In the genomic region with DNA sequence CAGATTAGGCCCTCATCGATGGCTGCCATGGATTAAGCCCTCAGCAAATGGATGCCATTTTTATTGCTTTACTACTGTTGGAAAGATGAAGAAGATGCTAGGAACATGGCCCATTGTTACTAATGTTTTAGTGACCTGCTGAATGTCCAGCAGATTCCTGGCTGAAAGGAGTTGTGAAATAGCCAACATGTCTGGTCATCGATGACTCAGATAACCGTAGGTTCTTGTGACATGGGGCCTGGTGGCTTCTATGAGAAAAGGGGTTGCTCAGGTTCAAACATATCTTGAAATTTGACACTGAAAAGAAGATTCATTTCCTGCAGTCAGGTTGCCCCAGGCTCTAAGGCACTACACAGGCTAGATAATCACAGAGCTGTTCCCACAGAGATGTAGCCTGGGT, we compare ENCODE assay signal across 24 mouse cellular contexts. TPM values are rescaled to one million over a fixed set of nuclear protein-coding genes. Genes with fewer than 3 reads are reported as not detected.
A peak's percentile ranks its signal among the peaks of the same experiment; 100 is the strongest.
DNase-seq lines count a peak whose midpoint lies in the region; ATAC-seq and TF ChIP-seq lines count a peak whose summit lies in the region.
"Had no signal": no experiment of that assay in that cellular context is flagged by ENCODE, and none has a peak within 500 bp of the region (broad histone marks: within the 10 kb centered on the region; RNA-seq: fewer than 3 reads in every experiment).

No protein-coding gene starts in this region.

- peak; percentile 35 for DNase-seq in intestine, embryonic 14.5 days (ENCODE audit: low spot score)
- DNase-seq in 3134 (ENCODE audit: extremely low read depth, insufficient read length, low spot score) (peak; percentile 13), 416B (ENCODE audit: low read depth) (peak; percentile 93), Patski (ENCODE audit: low read depth, low spot score) (no peak)
- DNase-seq in forebrain, embryonic 11.5 days (ENCODE audit: low spot score) = no peak
- no peak for DNase-seq in frontal cortex, postnatal 25 days (ENCODE audit: low spot score in 2 of 2)
- DNase-seq: adrenal gland, postnatal 10 days; cerebellum, adult 11 months; cerebellum, adult 8-10 months; cerebellum, postnatal 14 days; embryo, embryonic 11 days; forebrain, postnatal 0 days; gastrocnemius, postnatal 10 days; heart, postnatal 4 days; kidney, adult 18-20 months had no signal

- H3K9me3 ChIP-seq in intestine, embryonic 14.5 days (ENCODE audit: control insufficient read depth, low read length) = no peaks in the 10 kb centered on the region
- H3K9me3 ChIP-seq in intestine, embryonic 16.5 days (ENCODE audit: control insufficient read depth, low read length) = no peaks in the 10 kb centered on the region
- no peaks in the 10 kb centered on the region for H3K9me3 ChIP-seq in forebrain, embryonic 11.5 days (ENCODE audit: control insufficient read depth, low read length)
- H3K9me3 ChIP-seq: embryonic facial prominence, embryonic 12.5 days; forebrain, embryonic 13.5 days; heart, embryonic 13.5 days; hindbrain, embryonic 12.5 days had no signal

- in situ Hi-C loops in Patski (cut with MboI; ENCODE audit: low pct_unique_long_range_greater_than_20kb) = no loop called here

- H3K4me1 ChIP-seq in intestine, embryonic 14.5 days (replicated peaks; ENCODE audit: control insufficient read depth, insufficient read depth, low read length) = no peaks in the 10 kb centered on the region
- H3K4me1 ChIP-seq in intestine, embryonic 16.5 days (ENCODE audit: control insufficient read depth, insufficient read depth, low read length) = no peaks in the 10 kb centered on the region; the same call in 1 of the 2 replicates
- H3K4me1 ChIP-seq in forebrain, embryonic 11.5 days (replicated peaks; ENCODE audit: control insufficient read depth, insufficient read depth, low read length) = no peaks in the 10 kb centered on the region
- H3K4me1 ChIP-seq: embryonic facial prominence, embryonic 12.5 days; forebrain, embryonic 13.5 days; hindbrain, embryonic 12.5 days had no signal

- H3K4me2 ChIP-seq in intestine, embryonic 14.5 days (ENCODE audit: low read length) = no peak overlapping the region
- H3K4me2 ChIP-seq in intestine, embryonic 16.5 days (ENCODE audit: low read depth, low read length) = no peak overlapping the region
- H3K4me2 ChIP-seq in forebrain, embryonic 11.5 days (ENCODE audit: low read depth, low read length, severe bottlenecking) = no peak overlapping the region
- H3K4me2 ChIP-seq: embryonic facial prominence, embryonic 12.5 days; forebrain, embryonic 13.5 days; heart, embryonic 13.5 days; hindbrain, embryonic 12.5 days had no signal

- H3K4me3 ChIP-seq in intestine, embryonic 14.5 days (ENCODE audit: low read depth, low read length) = no peak overlapping the region
- no peak overlapping the region for H3K4me3 ChIP-seq in intestine, embryonic 16.5 days (ENCODE audit: low read length)
- no peak overlapping the region for H3K4me3 ChIP-seq in forebrain, embryonic 11.5 days (ENCODE audit: low read depth, low read length)
- H3K4me3 ChIP-seq: embryonic facial prominence, embryonic 12.5 days; forebrain, embryonic 13.5 days; heart, embryonic 13.5 days; hindbrain, embryonic 12.5 days had no signal

- 94% methylated on average over 3 of the region's 3 CpGs for WGBS in intestine, embryonic 14.5 days
- WGBS in intestine, embryonic 16.5 days = 90% methylated on average over 3 of the region's 3 CpGs
- WGBS in forebrain, embryonic 11.5 days = 96% methylated on average over 3 of the region's 3 CpGs

- TF ChIP-seq CTCF in Patski (IDR thresholded peaks at IDR 0.05) = no peak

- POLR2A ChIA-PET in Patski (lab: Charles Lee) = no interaction called here

- no peaks in the 10 kb centered on the region for H3K27me3 ChIP-seq in intestine, embryonic 14.5 days (replicated peaks; ENCODE audit: control insufficient read depth, insufficient read depth, low read length)
- H3K27me3 ChIP-seq in intestine, embryonic 16.5 days (replicated peaks; ENCODE audit: control insufficient read depth, insufficient read depth, low read length) = no peaks in the 10 kb centered on the region
- H3K27me3 ChIP-seq in Patski = no peaks in the 10 kb centered on the region
- H3K27me3 ChIP-seq in forebrain, embryonic 11.5 days (ENCODE audit: control insufficient read depth, insufficient read depth, low read length) = no peaks in the 10 kb centered on the region
- H3K27me3 ChIP-seq: CH12.LX; embryonic facial prominence, embryonic 12.5 days; forebrain, embryonic 13.5 days; heart, embryonic 13.5 days; hindbrain, embryonic 12.5 days had no signal

- H3K9ac ChIP-seq in intestine, embryonic 14.5 days (ENCODE audit: low read length) = no peak overlapping the region
- H3K9ac ChIP-seq in intestine, embryonic 16.5 days (ENCODE audit: low read depth, low read length) = no peak overlapping the region
- no peak overlapping the region for H3K9ac ChIP-seq in forebrain, embryonic 11.5 days (ENCODE audit: low read length)
- H3K9ac ChIP-seq: embryonic facial prominence, embryonic 12.5 days; forebrain, embryonic 13.5 days; forebrain, postnatal 0 days; heart, embryonic 13.5 days; hindbrain, embryonic 12.5 days had no signal

- no peak for ATAC-seq in intestine, embryonic 14.5 days (replicated peaks; ENCODE audit: low FRiP score, low TSS enrichment, low read depth)
- no peak for ATAC-seq in intestine, embryonic 16.5 days
- ATAC-seq in Patski = peak; percentile 60
- ATAC-seq in forebrain, embryonic 11.5 days (replicated peaks; ENCODE audit: low FRiP score) = no peak
- ATAC-seq: forebrain, embryonic 13.5 days; forebrain, postnatal 0 days; hindbrain, embryonic 16.5 days; inflammation-experienced regulatory T-cells, adult 6 months had no signal

- H3K27ac ChIP-seq in intestine, embryonic 14.5 days (ENCODE audit: low read depth) = no peak overlapping the region
- no peak overlapping the region for H3K27ac ChIP-seq in intestine, embryonic 16.5 days (ENCODE audit: low read length)
- H3K27ac ChIP-seq in forebrain, embryonic 11.5 days (ENCODE audit: low read depth, low read length) = no peak overlapping the region
- H3K27ac ChIP-seq: embryonic facial prominence, embryonic 12.5 days; forebrain, embryonic 13.5 days; heart, embryonic 13.5 days; hindbrain, embryonic 12.5 days had no signal

- no peaks in the 10 kb centered on the region for H3K36me3 ChIP-seq in intestine, embryonic 14.5 days (ENCODE audit: control insufficient read depth, insufficient read depth, low read length)
- H3K36me3 ChIP-seq in intestine, embryonic 16.5 days (ENCODE audit: control insufficient read depth, insufficient read depth, low read length) = no peaks in the 10 kb centered on the region
- no peaks in the 10 kb centered on the region for H3K36me3 ChIP-seq in forebrain, embryonic 11.5 days (ENCODE audit: control insufficient read depth, insufficient read depth, low read length)
- H3K36me3 ChIP-seq: embryonic facial prominence, embryonic 12.5 days; heart, embryonic 13.5 days; hindbrain, embryonic 12.5 days had no signal

- CTCF ChIA-PET in Patski (lab: Charles Lee) = no interaction called here

RNA-seq across cellular contexts. Expression of gene Aqp8, which starts 7.0 kb away (rescaled TPM):
- 1.1 TPM in 1 of 2 replicates, not detected in the other for polyA plus RNA-seq in intestine, embryonic 14.5 days (2014; fragmentation: Nextera tagmentation; extraction: Ambion mirVana)
- polyA plus RNA-seq in intestine, embryonic 16.5 days (2015; fragmentation: Nextera tagmentation; extraction: Ambion mirVana) = 33.2 and 42.2 TPM in 2 replicates
- not detected for polyA plus RNA-seq in Patski (2021)
- 1.1 TPM in 2 replicates for polyA plus RNA-seq in forebrain, embryonic 11.5 days (2014; fragmentation: Nextera tagmentation; extraction: Ambion mirVana)
- polyA plus RNA-seq: brain, embryonic 14.5 days; forebrain, embryonic 13.5 days; forebrain, postnatal 0 days; hindbrain, embryonic 16.5 days; inflammation-experienced regulatory T-cells, adult 6 months had no signal

RNA-seq across cellular contexts. Expression of gene Zkscan2, which starts 45.2 kb away (rescaled TPM):
- 2.9 and 3.6 TPM in 2 replicates for polyA plus RNA-seq in intestine, embryonic 14.5 days (2014; fragmentation: Nextera tagmentation; extraction: Ambion mirVana)
- 1.1 TPM in 2 replicates for polyA plus RNA-seq in intestine, embryonic 16.5 days (2015; fragmentation: Nextera tagmentation; extraction: Ambion mirVana)
- polyA plus RNA-seq in Patski (2021) = 4.4 TPM
- 7.6 and 9.4 TPM in 2 replicates for polyA plus RNA-seq in forebrain, embryonic 11.5 days (2014; fragmentation: Nextera tagmentation; extraction: Ambion mirVana)
- polyA plus RNA-seq: inflammation-experienced regulatory T-cells, adult 6 months had no signal

Comparison
In these comparisons a context has a peak if more than half of its experiments do, and no peak if none do; other contexts are left out.
1. RNA of gene Aqp8, which starts 7.0 kb away (polyA plus RNA-seq): 33.2 to 42.2 TPM in intestine, embryonic 16.5 days; 1.1 TPM in forebrain, embryonic 11.5 days, 1.1 TPM in intestine, embryonic 14.5 days and not detected in Patski (single experiment); every median in the first group is over 10 times any median in the second.
2. DNase-seq: peak in intestine, embryonic 14.5 days (single experiment), 3134 (single experiment) and 416B (single experiment); none in Patski (single experiment), forebrain, embryonic 11.5 days (single experiment) and frontal cortex, postnatal 25 days (0 of 2).